Mouse (Mus musculus) heart, embryonic 12.5 days (tissue): ENCODE measurements around the gene Epha4. TPM values are rescaled to one million over a fixed set of nuclear protein-coding genes. Genes with fewer than 3 reads are reported as not detected.

Experiments used
- ATAC-seq: fragments of 200-750 bp; cut with Nextera tagmentation; 2 replicates; pipeline ENCODE4 v1.8.0; 2017; ENCODE audit warnings: moderate TSS enrichment, moderate library complexity; ENCODE audit not compliant: insufficient number of reproducible peaks, low FRiP score
- H3K27ac ChIP-seq: fragments of 300-500 bp; sonication (generic); 2 replicates; pipeline ENCODE4 v1.5.1; 2016; ENCODE audit warnings: mild to moderate bottlenecking, moderate library complexity; ENCODE audit not compliant: poor library complexity, severe bottlenecking
- H3K27me3 ChIP-seq: fragments of 300-500 bp; sonication (generic); replicated peaks from 2 replicates; pipeline ENCODE4 v1.6.1; 2016; ENCODE audit warnings: mild to moderate bottlenecking, moderate library complexity
- H3K36me3 ChIP-seq: fragments of 300-500 bp; sonication (generic); 2 replicates; pipeline ENCODE4 v1.6.1; 2016; ENCODE audit warnings: mild to moderate bottlenecking, moderate library complexity
- H3K4me1 ChIP-seq: fragments of 300-500 bp; sonication (generic); replicated peaks from 2 replicates; pipeline ENCODE4 v1.6.1; 2016; ENCODE audit warnings: mild to moderate bottlenecking
- H3K4me2 ChIP-seq: fragments of 300-500 bp; sonication (generic); 2 replicates; pipeline ENCODE4 v1.6.1; 2016; ENCODE audit warnings: mild to moderate bottlenecking, moderate library complexity
- H3K4me3 ChIP-seq: fragments of 300-500 bp; sonication (generic); 2 replicates; pipeline ENCODE4 v1.5.1; 2016; ENCODE audit warnings: mild to moderate bottlenecking
- H3K9ac ChIP-seq: fragments of 300-500 bp; sonication (generic); 2 replicates; pipeline ENCODE4 v1.6.1; 2016; ENCODE audit warnings: mild to moderate bottlenecking, moderate library complexity
- H3K9me3 ChIP-seq: fragments of 300-500 bp; sonication (generic); replicated peaks from 2 replicates; pipeline ENCODE4 v1.6.1; 2016; ENCODE audit warnings: mild to moderate bottlenecking, moderate library complexity
- WGBS: fragments of 180-500 bp; shearing (Covaris S2); methylation state at CpG from one replicate; pipeline ENCODE4 v1.1.7; 2016; 5-methylcytosine and 5-hydroxymethylcytosine counted together
- polyA plus RNA-seq: library from polyadenylated mRNA; unstranded; fragments of >200 nt; fragmentation: Nextera tagmentation; extraction: Ambion mirVana; gene quantifications from 2 replicates; pipeline ENCODE4 v1.2.1, GENCODE M21; 2016

Epha4 gene
- polyA plus RNA-seq, 1 experiment from 2014 or later: 6.2 TPM

GRCm38 (mm10) chr1:77497506-77497905 lies 17.4 kb downstream of the Epha4 start:
- no peaks in the 10 kb centered on the region for H3K27me3 ChIP-seq
- peaks cover 18% of the 10 kb centered on the region for H3K4me1 ChIP-seq
- H3K9ac ChIP-seq: no peak overlapping the region
- H3K27ac ChIP-seq: no peak overlapping the region
- WGBS: 62% methylated on average over 4 of the region's 4 CpGs
- ATAC-seq: no peak
- H3K4me3 ChIP-seq: no peak overlapping the region
- H3K4me2 ChIP-seq: no peak overlapping the region
- H3K9me3 ChIP-seq: no peaks in the 10 kb centered on the region
- no peaks in the 10 kb centered on the region for H3K36me3 ChIP-seq

DNA sequence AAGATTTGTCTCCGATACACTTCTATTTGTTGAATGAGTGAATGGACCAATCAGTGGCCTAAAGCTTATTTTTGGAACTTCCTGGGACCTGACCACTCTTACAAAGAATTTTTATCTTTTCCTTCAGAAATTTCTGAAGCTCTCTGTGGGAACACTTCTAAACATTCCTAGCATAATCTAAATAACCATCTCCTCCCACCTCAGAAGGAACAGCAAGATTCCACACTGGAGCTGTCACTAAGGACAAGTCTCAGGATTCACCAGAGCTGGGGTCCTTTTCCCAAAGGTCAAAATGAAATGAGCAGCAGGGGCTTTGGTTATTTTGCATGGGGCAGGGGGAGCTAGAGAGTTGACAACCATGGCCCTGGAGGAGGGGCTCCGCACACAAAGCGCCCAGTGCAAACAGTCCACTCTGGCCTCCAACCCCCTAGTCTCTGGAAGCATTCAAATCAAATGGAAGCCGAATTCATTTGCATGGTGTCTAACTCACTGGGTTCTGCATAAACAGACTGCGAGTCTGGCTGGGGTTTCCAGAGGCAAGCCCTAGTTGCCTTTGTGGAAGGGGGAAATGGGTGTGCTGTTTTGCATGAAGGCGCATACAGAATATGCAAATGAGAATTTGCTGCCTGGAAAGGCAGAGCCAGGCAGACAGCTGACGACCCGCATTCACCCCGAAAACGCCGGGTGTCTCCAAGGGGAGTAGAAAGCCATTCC lies 18.3 kb downstream of the Epha4 start:
- no peak overlapping the region for H3K27ac ChIP-seq
- ATAC-seq: no peak
- H3K4me3 ChIP-seq: peak overlapping the region; percentile 22
- no peaks in the 10 kb centered on the region for H3K36me3 ChIP-seq
- H3K4me1 ChIP-seq: peaks cover 20% of the 10 kb centered on the region
- no peaks in the 10 kb centered on the region for H3K9me3 ChIP-seq
- H3K9ac ChIP-seq: no peak overlapping the region
- WGBS: 22% methylated on average over 11 of the region's 11 CpGs
- H3K27me3 ChIP-seq: no peaks in the 10 kb centered on the region
- peak overlapping the region; percentile 51 for H3K4me2 ChIP-seq

- Histone ChIP-seq H3K36me3 (no peaks in the 10 kb centered on the region), H3K27me3 (no peaks in the 10 kb centered on the region), H3K9me3 (no peaks in the 10 kb centered on the region), H3K9ac (no peak overlapping the region), H3K27ac (no peak overlapping the region), H3K4me3 (no peak overlapping the region), H3K4me2 (no peak overlapping the region), H3K4me1 (peaks cover 26% of the 10 kb centered on the region)
- WGBS: 60% methylated on average over 7 of the region's 7 CpGs
- no peak for ATAC-seq
Observed at GRCm38 (mm10) chr1:77495790-77496158, 19.1 kb downstream of the Epha4 start.

DNA sequence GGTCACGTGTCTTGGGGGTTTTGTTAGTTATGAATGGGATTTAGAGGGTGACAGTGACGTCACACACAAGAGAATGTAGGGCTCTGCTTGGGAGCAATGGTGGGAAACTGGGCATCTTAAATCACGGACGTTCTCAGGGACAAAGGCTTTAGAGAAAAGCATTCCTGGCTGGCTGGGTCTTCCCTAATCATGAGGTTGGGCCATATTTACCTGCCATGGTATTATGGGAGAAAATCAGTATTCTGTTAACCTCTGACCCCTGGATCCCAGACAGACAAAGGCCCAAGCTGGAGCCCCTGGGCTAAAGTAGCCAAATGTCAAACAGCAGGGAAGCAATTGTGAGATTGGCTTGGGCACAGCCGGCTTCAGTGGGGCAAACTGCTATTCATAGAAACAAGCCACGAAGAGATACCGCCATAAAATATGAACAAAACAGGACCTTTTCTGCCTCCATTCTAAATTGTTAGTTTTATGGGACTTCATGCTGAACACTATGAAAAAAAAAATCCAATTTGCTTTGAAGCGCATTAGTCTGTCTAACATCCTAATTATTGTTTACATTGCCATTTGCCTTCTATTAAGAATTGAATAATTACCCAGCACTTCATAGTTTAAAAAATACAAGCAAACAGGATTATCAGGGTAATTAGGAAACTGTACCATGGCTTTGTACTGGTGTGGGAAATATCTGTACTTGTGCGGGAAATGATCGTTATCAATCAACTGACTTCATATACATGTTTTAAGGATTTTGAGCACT lies 19.7 kb downstream of the Epha4 start:
- peaks cover 26% of the 10 kb centered on the region for H3K4me1 ChIP-seq

GRCm38 (mm10) chr1:77493841-77494635 lies 20.9 kb downstream of the Epha4 start:
- H3K27ac ChIP-seq: no peak overlapping the region
- H3K4me3 ChIP-seq: no peak overlapping the region
- no peak overlapping the region for H3K9ac ChIP-seq
- 64% methylated on average over 10 of the region's 10 CpGs for WGBS
- H3K27me3 ChIP-seq: no peaks in the 10 kb centered on the region
- no peak for ATAC-seq
- H3K4me2 ChIP-seq: no peak overlapping the region
- no peaks in the 10 kb centered on the region for H3K36me3 ChIP-seq
- H3K4me1 ChIP-seq: peaks cover 26% of the 10 kb centered on the region
- H3K9me3 ChIP-seq: no peaks in the 10 kb centered on the region

More for the DNA sequence above, 19.7 kb downstream of the Epha4 start:
- no peak for ATAC-seq
- Histone ChIP-seq H3K4me3 (no peak overlapping the region), H3K9me3 (no peaks in the 10 kb centered on the region), H3K36me3 (no peaks in the 10 kb centered on the region), H3K9ac (no peak overlapping the region), H3K4me2 (no peak overlapping the region), H3K27ac (no peak overlapping the region), H3K27me3 (no peaks in the 10 kb centered on the region)
- 64% methylated on average over 10 of the region's 10 CpGs for WGBS

- Histone ChIP-seq H3K27me3 (no peaks in the 10 kb centered on the region), H3K4me1 (peaks cover 16% of the 10 kb centered on the region), H3K27ac (no peak overlapping the region), H3K4me3 (no peak overlapping the region), H3K36me3 (no peaks in the 10 kb centered on the region), H3K9me3 (no peaks in the 10 kb centered on the region), H3K4me2 (no peak overlapping the region), H3K9ac (no peak overlapping the region)
- WGBS: 90% methylated on average over 6 of the region's 6 CpGs
- no peak for ATAC-seq
Observed at GRCm38 (mm10) chr1:77490166-77490565, 24.7 kb downstream of the Epha4 start.

GRCm38 (mm10) chr1:77489387-77489786 lies 25.5 kb downstream of the Epha4 start:
- no peak overlapping the region for H3K4me3 ChIP-seq
- no peak for ATAC-seq
- WGBS: 81% methylated on average over 7 of the region's 7 CpGs

GRCm38 (mm10) chr1:77487856-77488462 lies 26.9 kb downstream of the Epha4 start:
- no peak for ATAC-seq
- H3K27ac ChIP-seq: no peak overlapping the region
- no peak overlapping the region for H3K9ac ChIP-seq
- H3K36me3 ChIP-seq: no peaks in the 10 kb centered on the region
- 75% methylated on average over 13 of the region's 13 CpGs for WGBS
- H3K4me1 ChIP-seq: peaks cover 10% of the 10 kb centered on the region
- H3K27me3 ChIP-seq: no peaks in the 10 kb centered on the region
- H3K4me3 ChIP-seq: no peak overlapping the region
- H3K4me2 ChIP-seq: no peak overlapping the region
- H3K9me3 ChIP-seq: no peaks in the 10 kb centered on the region

More at GRCm38 (mm10) chr1:77489387-77489786, 25.5 kb downstream of the Epha4 start:
- Histone ChIP-seq H3K9ac (no peak overlapping the region), H3K27ac (no peak overlapping the region), H3K9me3 (no peaks in the 10 kb centered on the region), H3K4me2 (no peak overlapping the region), H3K4me1 (peaks cover 14% of the 10 kb centered on the region), H3K27me3 (no peaks in the 10 kb centered on the region), H3K36me3 (no peaks in the 10 kb centered on the region)

DNA sequence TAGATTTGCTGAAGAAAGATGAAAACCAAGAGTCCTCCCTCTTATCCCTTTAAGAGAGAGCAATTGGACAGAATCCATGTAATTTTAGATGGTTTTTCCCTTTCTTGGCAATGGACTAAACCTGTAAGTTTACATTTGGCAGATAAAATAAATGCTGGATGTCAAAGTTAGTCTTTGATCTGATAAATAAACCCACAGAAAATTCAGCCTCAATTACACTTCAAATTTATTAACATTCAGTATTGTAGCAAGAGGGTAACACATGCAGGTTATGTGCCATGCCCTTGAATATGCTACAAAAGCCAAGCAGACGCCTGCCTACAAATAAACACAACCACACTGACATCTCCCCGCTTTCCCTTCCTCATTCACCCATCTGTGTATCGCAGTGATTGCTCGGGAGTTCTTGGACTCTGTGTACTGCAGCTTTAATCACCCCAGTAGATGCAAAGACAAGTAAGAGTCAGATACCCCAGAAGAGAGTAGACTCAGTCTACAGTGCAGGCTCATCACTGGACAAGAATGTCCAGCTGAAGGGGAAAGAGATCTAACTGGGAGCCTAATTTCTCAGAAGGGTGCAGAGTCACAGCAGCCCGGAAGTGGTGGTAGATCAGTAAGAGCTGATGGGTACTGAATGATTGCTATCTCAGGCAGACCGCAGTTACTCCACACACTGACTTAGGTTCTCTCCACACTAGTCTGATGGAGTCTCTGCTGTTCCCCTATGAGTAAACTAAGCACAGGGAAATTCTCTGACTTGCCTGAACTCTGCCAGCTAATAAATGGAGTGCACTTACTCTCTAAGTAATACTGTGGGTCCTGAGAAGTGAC lies 29.9 kb downstream of the Epha4 start:
- WGBS: 83% methylated on average over 6 of the region's 6 CpGs
- Histone ChIP-seq H3K4me3 (no peak overlapping the region), H3K36me3 (no peaks in the 10 kb centered on the region), H3K27me3 (no peaks in the 10 kb centered on the region), H3K4me1 (no peaks in the 10 kb centered on the region), H3K4me2 (no peak overlapping the region), H3K27ac (no peak overlapping the region), H3K9me3 (no peaks in the 10 kb centered on the region), H3K9ac (no peak overlapping the region)
- ATAC-seq: no peak

GRCm38 (mm10) chr1:77475808-77476413 lies 39.0 kb downstream of the Epha4 start:
- Histone ChIP-seq H3K4me1 (peaks cover 4% of the 10 kb centered on the region), H3K4me3 (no peak overlapping the region), H3K27ac (no peak overlapping the region), H3K4me2 (no peak overlapping the region), H3K9me3 (no peaks in the 10 kb centered on the region), H3K36me3 (no peaks in the 10 kb centered on the region), H3K9ac (no peak overlapping the region), H3K27me3 (no peaks in the 10 kb centered on the region)
- WGBS: 61% methylated on average over 3 of the region's 3 CpGs
- ATAC-seq: no peak
